Mouse (Mus musculus): ENCODE results near the gene Tex37.

The Tex37 gene

DNA sequence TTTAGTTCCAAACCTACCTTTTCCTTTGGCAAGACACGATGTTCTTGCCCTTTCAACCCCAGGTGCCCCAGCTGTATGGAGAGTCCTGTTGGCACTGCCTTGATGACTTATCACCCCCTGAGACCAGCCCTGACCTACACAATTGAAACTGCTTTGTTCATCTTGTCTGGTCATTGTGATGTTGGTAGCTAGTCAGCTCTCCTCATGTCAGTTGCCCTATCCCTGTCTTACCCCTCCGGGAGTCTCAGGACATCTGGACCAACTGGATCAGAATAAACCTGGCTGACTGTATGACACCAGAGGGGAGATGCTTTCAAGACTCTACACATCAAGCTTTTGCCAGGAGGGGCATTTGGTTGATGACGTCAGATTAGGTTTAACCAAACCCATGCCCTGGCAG is at the start of gene Tex37:
TSS of gene Tex37 (minus strand) at position 101 of the 400 bp plus-strand sequence.
- DNase-seq (ENCODE audit: extremely low spot score, low read depth, low spot score), result no peak

DNA sequence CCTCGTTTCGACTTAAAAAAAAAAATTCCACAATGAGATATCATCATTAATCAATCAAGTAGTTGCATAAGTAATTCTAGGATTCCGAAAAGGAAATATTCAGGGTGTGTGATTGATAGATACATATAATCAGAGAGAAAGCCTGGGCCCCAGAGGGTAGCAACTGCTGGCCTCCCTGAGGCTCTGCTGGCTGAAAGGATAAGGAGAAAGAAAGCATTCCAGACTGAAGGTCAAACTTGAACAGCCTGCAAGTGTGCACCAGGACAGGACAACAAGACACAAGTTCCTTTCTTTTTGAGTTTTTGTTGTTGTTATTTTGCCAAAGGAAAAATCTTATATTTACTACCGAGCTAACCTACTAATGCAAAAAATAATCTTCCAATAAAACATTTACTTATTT is 49.6 kb upstream of the Tex37 start:
- DNase-seq (ENCODE audit: extremely low spot score, low read depth, low spot score), result no peak

DNA sequence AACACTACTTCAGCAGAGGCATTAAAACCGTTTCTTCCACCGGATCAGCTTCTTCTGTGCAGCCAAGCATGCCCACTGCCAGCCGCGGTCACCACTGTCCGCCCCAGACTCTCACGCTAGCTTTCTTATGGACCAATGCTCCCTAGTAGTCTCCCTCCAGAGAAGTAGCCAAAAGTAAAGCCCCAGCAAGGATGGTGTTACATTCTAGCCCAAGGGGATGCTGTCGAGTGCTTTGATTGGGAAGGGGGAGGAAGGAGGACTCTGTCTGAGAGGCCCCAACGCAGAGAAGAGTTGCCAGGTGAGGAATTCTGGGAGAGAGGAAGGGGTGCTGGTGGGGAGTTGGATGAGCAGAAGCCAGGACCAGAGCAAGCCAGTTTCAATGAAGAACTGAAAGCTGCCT is 48.7 kb upstream of the Tex37 start:
- DNase-seq (ENCODE audit: extremely low spot score, low read depth, low spot score), result no peak

DNA sequence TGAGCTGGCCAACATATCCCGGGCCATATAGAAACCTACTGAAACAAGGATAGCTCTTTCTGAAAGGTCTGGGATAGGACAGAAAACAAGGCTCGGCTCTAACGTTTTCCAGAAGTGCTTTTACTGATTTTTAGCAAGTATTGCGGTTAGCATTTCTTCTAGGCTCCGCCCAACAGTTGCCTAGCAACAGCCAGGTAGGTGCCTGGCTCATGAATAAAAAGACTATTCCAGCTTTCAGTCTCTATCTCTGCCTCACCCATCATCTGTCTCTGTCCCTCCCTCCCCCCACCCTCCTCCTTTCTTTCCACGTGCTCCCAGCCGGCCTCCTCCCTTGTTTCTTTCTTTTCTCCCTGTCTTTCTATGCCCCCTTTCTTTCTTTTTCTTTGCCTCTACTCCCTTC is 47.0 kb upstream of the Tex37 start:
- no peak for DNase-seq (ENCODE audit: extremely low spot score, low read depth, low spot score)

DNA sequence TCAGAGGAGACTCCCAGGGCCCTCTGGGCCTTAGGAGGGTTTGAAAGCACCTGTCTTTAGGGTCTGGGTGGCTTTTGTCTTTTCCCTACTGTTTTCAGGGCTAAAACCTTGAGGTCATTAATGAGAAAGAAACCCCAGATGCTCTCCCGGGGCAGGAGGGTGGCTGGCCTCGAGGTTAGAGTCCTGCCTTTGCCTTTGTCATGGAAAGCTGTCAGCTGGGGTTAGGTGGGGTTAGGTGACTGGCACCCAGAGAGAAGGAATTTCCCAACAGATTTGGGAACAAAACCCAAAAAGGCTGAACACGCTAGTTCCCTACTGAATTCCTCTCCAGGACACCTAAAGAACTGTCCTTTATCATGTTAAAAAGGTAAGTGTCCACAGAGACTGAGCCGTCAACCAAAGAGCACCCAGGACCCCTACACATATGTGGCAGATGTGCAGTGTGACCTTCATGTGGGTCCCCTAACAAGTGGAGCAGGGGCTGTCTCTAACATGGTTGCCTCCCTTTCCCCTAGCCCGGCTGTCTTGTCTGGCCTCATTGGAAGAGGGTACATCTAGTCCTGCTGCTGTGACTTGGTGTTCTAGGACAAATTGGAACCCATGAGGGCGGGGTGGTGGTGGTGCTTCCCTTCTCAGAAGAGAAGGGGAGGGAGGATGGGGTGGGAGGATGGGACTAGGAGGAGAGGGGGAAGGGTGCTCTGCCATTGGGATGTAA is 45.5 kb upstream of the Tex37 start:
- no peak for DNase-seq (ENCODE audit: extremely low spot score, low read depth, low spot score)

DNA sequence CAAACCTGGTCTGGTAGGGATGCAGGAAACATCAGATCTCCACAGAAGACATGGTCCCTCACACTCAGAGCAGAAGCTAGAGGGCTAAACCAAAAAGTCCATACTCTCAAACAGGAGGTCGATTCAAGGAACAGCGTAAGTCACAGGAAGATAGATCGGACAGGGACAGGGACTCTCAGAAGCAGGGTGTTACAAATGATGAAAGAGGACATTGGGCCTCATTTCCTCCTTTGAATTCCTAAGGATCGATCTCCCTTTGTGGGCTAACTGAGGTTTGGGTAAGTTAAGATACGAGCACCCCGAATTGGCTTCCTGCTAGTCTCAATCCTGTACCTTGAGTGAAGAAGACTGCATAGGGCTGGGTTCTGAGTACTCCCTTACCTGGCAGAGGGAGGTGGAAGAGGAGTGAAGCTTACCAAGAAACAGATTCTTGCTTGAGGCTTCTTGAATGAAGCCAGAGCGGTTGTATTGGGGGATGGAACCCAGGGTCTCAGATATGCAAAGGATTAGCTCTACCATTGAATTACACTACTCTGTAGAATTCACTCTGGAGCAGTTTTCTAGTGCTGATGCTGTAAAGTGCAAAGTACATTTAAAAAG is 38.7 kb upstream of the Tex37 start:
- DNase-seq (ENCODE audit: extremely low spot score, low read depth, low spot score), result no peak

DNA sequence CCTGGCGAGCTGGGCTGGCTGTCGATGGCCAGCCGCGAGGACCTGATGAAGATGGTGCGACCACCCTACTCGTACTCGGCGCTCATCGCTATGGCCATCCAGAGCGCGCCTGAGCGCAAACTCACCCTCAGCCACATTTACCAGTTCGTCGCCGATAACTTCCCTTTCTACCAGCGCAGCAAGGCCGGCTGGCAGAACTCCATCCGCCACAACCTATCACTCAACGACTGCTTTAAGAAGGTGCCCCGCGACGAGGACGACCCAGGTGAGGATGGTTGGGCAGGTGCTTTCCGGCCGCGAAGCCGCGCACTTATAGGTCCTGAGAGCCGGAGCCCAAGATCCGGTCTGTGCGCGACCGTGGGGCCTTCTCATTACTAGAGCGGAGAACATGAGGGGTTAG is 38.2 kb upstream of the Tex37 start:
- DNase-seq (ENCODE audit: extremely low spot score, low read depth, low spot score), result no peak

DNA sequence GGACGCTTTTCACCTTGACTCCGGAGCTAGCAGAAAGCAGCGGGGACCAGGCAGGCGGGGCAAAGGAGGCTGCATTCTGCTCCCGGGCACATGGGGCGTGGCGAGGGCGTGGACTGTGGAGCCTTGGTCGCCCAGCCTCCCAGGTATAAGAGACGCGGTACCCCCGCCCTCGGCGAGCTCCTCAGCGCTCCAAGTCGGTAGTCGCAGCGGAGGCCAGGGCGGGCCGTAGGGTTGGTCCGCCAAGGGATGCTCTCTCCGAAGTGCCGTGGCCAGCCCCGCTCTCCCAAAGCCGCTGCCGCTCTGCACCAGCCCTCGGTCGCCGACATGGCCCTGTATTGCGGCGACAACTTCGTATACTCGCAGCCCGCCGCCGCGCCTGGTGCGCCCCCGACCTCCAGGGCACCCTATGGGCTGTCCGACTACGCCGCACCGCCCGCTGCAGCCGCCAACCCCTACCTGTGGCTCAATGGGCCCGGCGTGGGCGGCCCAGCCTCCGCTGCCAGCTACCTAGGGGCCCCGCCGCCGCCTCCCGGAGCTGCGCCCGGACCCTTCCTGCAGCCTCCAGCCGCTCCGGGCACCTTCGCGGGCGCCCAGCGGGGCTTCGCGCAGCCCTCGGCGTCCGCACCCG is 37.7 kb upstream of the Tex37 start, which contains the start of gene Foxi3:
TSS of gene Foxi3 (plus strand) at position 247 of the 628 bp plus-strand sequence.
- no peak for DNase-seq (ENCODE audit: extremely low spot score, low read depth, low spot score)

DNA sequence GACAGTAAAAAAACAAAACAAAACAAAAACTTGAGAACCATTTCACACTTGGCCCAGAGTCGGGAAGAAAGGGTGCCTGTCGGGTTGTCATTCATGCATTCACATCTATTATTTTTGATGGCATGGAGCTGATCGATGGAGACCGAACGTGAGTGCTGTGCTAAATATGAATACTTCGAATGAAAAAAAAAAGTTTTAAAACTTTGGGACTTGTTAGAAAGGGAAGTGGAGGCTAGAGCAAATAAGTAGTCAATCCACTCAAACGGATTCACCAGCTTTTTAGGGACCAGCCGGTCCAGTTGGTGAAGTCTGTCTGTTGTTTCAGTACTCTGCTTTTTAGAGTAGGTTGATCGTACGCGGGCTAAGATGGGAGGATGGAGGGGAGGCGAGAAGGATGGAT is 37.1 kb upstream of the Tex37 start:
- peak; percentile 22 for DNase-seq (ENCODE audit: extremely low spot score, low read depth, low spot score)

DNA sequence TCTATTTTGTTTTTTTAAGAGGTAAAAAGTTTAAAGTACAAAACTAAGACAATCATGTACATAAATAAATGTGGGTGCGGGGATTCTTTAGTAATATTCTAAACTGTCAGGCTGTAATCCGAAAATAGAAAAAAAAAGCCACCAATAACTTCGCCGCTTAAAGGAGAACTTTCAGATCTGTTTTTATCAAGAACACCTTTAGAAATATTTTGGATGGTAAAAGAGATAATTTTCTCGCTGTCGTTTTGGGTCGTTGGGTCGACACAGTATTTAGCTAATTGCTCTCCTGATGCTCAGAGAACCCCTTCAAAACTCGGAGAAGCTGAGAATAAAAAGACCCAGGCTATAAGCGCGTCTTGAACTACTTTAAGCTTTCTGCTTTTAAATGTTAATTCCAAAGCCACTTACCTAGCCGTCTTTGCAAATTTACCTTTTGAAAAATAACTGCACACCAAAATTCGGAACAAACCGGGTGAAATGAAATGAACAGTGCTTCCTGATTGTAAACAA is 36.6 kb upstream of the Tex37 start:
- DNase-seq (ENCODE audit: extremely low spot score, low read depth, low spot score), result peak; percentile 20

DNA sequence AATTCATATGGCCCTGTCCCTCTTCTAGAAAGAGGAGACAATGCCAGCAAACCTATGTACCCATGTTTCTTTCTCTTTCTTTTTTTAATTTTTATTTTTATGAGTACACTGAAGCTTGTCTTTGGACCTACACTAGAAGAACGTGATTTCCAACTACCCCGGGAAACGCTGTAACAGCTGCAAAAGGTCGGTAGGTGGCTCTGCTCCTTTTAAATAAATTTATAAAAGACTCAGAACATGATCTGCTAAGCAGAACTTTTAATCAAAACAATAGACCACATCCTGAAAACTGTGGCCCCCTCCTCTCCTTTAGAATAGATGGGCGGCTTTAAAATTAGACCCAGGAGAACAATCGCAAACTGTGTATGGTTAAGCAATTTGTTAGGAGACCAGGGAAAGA is 35.3 kb upstream of the Tex37 start:
- DNase-seq (ENCODE audit: extremely low spot score, low read depth, low spot score), result no peak

DNA sequence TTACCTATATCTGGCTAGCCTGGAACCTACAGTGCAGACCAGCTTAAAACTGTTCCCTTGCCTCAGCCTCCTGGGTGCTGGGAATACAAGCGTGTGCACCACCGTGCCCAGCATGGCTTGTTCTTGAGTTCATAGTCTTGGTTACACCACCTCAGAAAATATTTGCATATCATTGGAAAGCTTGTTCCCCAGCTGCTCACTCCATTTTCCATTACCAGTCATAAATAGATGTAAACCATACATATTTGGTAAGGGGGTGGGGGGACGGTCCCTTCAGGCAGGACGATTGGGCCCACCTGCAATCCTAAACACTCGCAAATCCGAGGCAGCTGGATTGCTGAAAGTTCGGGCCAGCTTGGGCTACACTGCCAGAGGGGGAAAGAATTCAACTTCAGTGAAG is 34.5 kb upstream of the Tex37 start:
- no peak for DNase-seq (ENCODE audit: extremely low spot score, low read depth, low spot score)

DNA sequence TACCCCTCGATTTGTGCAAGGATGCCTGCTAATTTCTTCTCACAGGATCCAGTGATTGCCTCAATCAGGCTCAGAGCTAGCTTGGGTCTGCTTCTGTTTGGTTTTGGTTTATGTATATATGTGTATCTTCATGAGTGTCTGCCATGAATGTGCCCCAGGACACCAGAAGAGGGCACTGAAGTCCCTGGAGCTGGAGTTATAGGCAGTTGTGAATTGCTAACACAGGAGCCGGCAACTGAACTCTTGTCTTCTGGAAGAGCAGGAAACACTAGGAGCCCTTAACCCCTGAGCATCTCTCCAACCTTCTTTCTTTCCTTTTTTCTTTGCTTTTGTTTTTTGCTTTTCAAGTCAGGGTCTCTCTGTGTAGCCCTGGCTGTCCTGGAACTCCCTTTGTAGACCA is 13.1 kb upstream of the Tex37 start:
- DNase-seq (ENCODE audit: extremely low spot score, low read depth, low spot score), result no peak

DNA sequence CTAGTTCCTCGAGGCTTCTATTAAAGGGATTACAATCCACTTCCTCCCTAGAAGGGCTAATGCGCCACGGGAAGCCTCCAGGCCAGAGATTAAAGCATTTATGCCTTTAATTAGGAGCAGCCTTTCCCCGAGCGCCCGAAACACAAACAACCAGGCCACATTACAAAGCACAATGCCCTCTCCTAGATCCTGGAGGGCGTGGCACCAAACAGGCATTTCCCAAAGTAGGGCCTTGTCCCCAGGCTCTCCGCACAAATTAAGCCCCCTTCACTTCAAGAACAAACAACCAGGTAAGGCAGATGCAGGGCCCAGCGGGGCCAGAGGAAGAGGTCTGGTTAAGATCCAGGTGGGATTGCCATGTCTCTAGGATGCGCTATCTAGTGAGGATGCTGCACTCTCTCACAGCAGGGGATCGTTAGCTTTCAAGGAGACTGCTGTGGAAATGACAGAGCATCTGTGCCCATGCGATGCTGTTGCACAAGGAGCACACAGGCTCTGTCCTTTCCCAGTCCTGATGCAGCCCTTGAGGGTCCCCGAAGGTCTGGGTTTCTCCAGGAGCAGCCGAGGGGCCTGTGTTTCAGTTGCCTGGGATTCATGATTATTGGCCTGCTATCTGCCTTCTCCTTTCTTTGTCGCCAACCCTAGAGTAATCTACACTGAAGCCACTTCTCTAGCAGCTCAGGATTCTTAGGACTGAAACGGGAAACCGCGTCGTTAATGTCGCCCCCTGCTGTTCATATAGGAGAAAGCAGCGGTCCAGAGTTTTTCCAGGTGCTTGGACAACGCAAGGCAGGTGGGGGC is 2.7 kb upstream of the Tex37 start:
- DNase-seq (ENCODE audit: extremely low spot score, low read depth, low spot score), result peak; percentile 61

DNA sequence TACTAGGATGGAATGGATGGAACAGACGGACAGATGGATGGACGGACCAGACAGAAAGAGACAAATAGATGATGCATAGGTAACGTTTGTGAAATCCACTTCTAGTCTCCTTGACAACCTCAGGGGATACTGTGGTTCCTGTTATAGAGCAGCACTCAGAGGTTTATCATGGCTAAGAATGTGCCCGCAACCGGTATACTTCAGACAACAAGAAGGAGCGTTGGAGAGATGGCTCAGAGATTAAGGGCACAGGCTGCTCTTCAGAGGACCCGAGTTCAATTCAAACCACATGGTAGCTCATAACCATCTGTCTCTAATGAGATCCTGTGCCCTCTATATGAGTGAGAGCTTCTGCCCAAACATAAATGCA is 6.3 kb downstream of the Tex37 start:
- no peak for DNase-seq (ENCODE audit: extremely low spot score, low read depth, low spot score)

DNA sequence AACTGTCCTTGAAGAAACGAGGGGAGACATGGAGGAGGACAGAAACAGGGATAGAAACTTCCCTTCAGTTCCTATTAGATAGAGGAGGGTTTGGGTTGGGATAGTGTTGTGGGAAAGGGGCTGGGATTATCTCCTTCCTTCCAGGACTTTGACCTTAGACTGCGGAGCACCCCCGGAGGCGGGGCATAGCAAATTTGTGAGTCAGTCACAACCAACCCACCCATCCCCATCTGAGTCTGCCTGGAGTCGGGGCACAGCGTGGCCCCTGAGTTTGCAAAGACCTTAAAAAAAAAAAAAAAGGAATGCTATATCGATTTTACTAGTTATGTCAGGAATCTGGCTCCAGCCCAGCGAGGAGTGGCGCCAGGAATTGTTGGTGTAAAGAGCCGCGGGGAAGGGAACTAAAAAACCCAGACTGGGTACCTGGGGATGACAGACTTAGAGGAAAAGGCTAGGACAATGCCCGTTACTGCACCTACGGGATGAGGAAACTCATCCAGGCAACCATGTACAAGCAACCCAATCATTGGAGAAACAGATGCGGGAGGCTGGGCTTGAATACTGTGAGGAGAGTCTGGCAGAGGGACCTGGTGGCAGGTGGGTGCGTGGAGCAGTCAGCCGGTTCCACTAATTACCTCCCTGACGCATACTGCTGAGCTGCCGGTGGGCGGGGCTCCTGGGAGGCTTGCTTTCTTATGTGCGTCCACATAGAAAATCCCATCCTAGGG is 6.9 kb downstream of the Tex37 start:
- DNase-seq (ENCODE audit: extremely low spot score, low read depth, low spot score), result no peak

DNA sequence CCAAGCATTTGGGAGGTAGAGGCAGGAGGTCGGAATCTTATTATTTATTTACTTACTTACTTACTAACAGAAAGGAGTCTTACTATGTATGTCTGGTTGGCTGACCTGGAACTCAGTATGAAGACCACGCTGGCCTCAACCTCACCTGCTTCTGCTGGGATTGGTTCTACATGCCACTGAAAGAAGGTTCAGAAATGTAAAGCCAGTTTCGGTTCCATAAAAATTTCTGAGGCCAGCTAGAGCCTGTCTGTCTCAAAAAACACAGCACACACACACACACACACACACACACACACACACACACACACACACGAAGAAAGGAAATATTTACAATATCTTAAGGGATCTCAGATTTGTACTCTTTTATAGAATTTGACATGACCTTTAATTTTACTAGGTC is 8.4 kb downstream of the Tex37 start:
- no peak for DNase-seq (ENCODE audit: extremely low spot score, low read depth, low spot score)

DNA sequence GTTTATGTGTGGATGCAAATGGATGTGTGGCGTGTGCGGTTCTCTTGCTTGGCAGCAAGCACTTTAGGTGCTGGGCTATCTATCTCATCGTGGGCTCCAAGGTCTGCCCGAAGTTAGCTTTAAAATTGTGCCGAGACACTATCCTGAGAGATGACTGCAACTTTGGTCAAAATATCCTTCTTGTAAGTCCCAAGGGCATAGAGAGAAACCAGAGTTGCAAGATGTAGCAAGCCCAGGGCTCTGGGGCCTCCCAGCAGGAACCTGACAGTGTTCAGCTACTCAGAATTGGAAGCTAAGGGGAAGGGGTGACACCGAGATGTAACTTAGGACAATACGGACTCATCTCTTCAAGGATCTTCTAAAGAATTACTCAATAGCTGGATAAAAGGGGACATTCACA is 9.2 kb downstream of the Tex37 start:
- no peak for DNase-seq (ENCODE audit: extremely low spot score, low read depth, low spot score)

DNA sequence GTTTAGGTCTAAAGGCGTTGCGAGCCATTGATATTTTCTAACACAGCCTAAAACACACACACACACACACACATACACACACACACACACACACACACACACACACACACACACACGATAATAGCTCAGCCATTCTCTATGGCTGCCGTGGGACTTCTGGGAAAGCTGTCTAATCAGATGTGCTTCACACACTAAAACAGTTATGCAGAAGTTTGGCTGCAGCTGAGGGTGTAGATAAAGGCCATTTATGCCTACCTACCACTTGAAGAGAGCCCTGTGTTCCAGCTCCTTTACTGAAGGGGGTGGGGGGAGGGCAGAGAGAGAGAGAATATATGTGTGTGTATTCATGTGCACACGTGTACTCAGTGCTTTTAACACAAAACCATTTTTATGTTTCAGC is 15.0 kb downstream of the Tex37 start:
- DNase-seq (ENCODE audit: extremely low spot score, low read depth, low spot score), result no peak

DNA sequence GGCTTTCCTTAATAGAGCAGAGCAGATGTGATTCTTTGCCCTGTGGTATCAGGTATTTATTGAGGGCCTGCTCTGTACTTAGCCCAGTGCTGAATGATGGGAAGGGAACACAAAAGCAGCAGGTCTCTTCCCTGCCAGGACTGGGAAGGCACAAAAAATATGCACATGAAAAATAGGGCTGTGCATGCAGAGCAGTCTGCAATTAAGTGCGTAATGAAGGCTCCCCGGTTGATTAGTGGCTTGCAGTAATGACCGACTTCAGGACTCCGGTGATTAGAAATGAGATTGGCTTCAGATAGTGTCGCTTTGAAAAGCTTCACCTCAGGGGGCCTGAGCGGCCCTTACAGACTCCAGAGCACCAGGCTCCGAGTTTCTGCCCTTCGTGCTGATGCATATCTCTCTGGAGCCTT is 19.1 kb downstream of the Tex37 start:
- no peak for DNase-seq (ENCODE audit: extremely low spot score, low read depth, low spot score)

DNA sequence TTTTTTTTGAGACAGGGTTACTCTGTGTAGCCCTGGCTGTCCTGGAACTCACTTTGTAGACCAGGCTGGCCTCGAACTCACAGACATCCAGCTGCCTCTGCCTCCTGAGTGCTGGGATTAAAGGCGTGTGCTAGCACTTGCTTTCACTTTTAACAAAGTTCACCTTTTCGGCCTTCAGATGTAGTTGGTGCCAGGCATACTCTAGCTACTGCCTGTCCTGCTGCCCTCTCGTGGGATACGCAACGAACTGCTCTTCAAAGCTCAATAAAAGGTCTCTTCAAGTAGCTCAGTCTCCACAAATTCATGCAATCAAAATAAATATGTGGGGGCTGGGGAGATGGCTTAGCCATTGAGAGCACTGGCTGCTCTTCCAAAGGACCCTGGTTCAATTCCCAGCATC is 20.6 kb downstream of the Tex37 start:
- DNase-seq (ENCODE audit: extremely low spot score, low read depth, low spot score), result no peak

All from hindlimb bud, embryonic 11.5 days (tissue).